Mouse (Mus musculus) embryo, embryonic 11.5 days (tissue): ENCODE measurements around the gene Rp9.
A peak's percentile ranks its signal among the peaks of the same experiment; 100 is the strongest.

Experiments
- DNase-seq: peaks from one replicate; pipeline ENCODE4 v3.0.0-alpha.2; 2012; ENCODE audit warnings: low read depth, low spot score

The Rp9 gene

DNA sequence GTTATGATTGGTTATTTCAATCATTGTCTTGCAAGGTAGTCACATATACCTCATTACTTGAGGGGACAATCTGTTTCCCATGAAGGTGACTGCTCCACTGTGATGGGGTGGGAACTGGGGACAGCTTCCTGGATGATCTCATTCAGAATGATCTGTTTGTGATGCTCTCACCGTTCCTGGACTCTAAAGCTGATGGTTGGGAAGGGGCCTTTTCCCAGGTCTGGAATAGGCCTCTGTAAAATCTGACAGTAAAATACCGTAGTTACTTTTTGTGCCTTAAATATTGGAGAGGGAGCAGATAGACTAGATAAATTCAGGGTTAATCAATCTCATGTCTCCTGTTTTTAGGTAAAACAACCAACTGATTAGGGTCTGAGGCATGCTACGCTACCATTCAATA is at the start of gene Rp9:
Rp9 (minus strand) TSS at position 101 of the 400 bp plus-strand sequence.
- no peak for DNase-seq

DNA sequence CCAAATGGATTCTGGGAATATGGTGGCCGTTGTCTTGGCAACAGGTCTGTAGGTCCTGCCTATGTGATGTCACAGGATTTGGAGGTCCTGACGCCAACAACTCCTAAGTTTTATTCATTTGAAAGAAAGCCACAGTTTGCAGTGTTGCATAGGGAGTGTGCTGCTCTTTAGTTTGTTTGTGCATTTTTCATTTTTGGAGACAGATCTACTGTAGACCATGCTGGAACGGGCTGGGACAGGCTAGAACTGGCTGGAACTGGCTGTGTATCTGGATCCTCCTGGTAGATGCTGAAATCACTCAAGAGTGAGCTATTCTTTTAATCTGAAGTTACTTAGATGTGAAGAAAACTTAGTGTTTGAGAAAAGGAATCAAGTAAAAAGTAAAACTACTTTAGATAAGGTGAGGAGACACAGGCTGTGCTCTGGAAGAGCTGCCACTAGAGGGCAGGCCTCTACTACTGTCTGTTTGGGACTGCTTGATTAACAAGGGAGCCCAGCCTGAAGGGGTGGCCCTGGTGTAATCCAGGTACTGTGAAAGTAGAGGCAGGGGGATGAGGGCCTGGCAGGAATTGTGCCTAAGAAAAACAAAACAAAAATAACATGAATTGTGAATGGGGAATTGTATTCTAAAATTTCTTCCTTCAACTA is 49.0 kb upstream of the Rp9 start:
- peak; percentile 26 for DNase-seq

DNA sequence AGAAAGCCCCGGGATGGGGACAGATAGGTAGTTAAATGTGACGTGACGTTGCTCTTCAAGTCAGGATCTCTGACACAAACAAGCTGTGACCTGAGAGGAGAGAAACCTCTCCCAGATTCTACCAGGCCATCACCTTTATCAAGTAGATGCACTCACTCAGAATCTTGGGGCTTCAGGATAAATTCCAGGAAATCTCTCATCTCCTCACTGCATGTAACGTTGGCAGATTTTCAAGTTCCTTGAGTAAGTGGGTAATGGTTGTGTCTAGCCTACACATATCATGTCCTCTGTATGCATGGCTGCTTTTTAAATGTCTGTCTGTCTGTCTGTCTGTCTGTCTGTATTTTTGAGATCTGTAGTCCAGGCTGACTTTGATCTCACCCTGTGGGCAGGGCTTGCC is 45.5 kb upstream of the Rp9 start:
- DNase-seq = no peak

DNA sequence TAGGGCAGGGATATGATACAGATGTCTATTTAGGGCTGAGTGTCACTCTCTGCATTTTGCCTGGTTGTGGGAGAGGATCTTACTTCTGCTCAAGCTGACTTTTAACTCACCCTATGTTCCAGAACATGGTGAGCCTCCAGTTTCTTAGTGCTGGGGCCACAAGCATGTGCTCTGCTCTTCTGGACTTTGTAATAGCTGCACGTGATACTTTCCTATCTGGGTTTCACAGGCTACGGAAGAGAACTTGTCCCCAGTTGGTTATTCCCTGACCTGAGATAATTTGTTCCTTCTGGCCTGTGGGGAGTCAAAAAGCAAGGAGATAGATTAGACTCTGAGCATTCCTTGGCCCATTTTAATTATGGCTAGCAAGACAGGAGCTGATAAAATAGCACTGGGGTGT is 36.0 kb upstream of the Rp9 start:
- DNase-seq = no peak

DNA sequence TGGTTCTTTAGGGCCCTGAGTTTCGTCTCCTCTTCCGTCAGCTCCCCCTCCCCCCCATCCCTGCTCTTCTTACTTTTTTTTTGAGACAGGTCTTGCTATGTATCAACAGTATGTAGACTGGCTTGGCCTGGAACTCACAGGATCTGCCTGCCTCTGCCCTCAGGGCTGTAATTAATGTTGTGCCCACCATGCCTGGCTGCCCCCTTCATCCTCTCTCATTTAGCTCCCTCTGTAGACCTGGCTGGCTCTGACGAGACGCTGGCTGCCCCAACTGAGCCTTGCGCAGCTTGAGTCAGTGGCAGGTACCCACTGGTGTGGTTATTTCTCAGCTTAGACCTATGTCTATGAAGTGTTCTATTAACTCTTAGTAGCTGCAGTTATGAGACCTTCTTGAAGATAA is 34.0 kb upstream of the Rp9 start:
- DNase-seq = no peak

DNA sequence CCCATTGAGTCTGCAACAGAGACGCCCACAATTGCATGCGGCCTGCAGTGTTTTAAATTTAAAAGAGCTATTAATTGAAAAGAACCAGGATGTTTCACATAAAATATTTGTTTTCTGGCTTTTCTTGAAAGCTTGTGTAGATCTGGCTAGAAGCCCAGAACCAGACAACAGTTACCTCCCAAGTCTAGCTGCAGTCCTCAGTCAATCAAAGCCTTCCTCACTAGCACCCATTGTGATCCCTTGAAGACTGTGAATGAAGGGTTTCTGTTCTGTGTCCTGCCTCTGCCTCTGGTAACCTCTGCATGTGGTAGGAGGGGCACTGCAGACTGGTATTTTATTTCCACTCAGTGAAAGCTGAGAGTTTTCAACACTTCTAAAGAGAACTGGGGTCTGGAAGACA is 33.4 kb upstream of the Rp9 start:
- DNase-seq = no peak

DNA sequence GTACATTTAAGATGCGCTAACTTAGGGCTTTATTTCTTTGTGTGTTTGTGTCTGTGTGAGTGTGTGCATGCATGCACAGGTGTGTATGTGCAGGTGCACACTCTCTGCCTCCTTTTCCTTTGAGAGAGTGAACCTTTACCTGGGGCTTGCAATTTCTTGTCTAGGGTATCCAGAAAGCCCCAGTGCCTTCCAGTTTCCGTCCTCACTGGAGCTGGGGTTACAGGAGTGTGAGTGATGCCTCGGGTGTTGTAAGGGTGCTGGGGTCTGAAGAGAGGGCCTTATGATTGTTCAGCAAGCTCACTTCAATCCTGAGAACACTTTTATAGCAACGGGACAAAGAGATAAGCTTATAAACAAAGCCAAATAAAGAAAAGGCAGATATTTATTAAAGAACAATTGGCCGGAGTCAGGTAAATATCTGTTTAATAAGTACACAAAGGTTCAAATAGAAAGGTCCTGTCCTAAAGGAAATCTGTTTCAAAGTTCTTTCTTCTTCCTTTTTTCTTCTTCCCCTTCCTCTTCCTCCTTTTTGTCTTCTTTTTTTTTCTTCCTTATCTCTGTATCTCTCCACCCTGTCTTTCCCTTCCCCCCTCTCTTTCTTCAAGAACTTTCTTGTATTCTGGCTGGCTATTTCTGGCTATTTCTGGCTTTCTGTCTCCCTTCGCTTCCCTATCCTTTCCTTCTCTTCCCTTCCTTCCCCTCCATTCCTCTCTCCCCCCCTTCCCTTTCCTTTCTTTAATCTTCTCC is 27.7 kb upstream of the Rp9 start:
- DNase-seq = no peak

DNA sequence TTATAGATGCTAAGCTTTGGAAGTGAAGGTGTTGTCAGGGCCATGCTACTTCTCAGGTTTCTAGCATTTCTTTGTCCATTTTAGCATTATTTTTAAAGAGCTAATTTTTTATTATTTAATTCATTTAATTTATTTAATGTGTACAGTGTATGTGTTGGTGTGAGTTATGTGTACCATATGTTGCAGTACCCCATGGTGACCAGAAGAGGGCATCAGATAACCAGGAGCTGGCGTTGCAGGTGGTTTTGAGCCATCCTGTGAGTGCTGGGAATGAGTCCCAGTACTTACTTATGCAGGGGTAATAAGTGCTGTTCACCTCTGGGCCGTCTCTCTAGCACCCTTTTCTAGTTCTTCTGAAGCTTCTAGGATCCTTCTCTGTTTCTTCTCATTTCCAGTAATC is 25.6 kb upstream of the Rp9 start:
- DNase-seq = no peak

DNA sequence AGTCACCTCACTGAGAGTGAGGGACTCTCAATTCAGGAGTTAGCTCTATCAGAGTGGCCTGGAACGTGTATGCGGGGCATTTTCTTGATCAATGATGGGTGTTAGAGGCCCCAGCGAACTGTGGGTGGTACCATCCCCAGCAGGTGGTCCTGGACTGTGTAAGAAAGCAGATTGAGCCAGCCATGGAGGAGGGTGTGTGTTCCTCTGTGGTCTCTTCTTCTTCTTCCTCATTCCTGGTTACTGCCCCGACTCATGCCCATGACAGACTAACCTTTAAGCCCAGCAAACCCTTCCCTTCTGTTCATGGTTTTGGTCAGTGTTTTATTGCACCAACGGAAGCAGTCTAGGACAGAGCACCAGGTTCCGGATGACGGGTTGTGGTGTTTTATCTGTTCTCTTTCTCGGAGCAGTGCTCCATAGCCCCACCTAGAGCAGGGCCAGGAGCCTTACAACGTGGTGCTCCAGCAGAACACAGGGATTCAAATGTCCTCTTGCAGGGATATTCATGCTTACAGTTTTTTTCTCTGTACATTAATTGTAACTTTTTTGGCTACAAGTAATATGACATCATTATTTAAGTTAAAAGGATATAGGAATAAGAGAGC is 24.8 kb upstream of the Rp9 start:
- no peak for DNase-seq

DNA sequence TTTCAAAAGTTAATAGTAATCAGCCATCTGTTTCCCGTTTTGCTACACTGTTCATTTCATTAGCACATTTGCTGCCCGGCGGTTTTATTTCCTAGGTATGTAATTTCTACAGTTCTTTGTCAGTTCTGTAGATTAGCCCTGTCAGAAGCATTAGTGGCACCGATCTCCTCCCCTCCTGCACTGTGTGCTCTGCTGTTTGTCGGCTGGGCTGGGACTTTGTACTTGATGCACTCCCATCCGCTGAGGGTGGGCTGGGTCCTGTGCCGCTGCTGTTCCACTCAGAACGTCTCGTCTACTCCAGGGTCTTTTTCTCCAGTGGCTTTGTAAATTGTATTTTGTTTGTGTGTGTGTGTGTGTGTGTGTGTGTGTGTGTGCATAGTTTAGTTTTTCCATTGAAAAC is 19.4 kb upstream of the Rp9 start:
- no peak for DNase-seq

DNA sequence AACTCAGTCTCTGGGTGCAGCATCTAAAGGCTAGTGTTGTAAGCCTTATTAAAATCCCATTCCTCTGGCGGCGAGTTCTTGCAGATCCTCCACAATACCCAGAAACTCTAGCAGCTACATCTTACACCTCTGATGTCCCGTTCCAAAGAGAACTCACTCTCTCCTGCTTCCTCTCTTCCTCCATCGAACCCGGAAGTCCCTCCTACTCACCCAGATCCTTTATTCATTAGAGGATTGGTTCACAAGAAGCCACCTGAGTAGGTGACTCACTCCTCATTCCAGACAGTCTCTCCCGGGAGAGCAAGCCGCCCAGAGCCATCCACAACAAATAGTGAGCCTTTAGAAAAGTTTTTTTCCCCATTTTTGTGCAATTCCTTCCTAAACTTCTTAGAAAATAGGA is 16.7 kb upstream of the Rp9 start:
- DNase-seq = no peak

DNA sequence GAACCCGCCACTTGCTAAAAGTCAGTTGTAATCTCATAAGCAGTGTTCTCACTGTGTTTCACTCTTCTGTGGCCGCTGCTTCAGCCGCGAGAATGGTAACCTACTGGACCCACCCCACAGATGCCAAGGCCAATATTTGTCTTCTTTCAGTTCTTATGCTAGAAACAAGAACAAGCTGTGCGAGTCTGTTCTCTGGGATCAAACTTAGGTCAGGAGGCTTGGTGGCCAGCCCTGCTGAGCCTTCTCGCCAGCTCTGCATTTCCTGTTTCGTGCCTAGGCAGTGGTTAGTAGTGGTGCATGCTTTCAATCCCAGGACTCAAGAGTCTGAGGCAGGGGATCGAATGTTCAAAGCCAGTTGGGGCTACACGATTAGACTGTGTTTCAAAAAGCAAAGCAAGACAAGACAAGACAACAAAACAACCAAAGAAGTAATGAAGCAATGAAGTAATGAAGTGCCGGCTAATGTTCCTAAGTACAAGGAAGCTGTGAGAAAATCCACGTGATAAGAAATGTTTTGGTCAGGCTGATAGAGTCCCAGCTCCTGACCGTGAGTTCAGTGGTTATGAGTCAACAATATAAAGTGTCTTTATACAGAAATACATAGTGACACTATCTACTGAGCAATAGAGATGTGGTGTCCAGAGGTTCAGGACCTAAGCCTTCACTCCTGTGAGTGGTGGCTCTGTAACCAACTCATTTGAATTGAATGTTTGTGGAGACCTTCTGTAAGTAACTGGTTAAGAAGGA is 15.2 kb upstream of the Rp9 start:
- DNase-seq = no peak

DNA sequence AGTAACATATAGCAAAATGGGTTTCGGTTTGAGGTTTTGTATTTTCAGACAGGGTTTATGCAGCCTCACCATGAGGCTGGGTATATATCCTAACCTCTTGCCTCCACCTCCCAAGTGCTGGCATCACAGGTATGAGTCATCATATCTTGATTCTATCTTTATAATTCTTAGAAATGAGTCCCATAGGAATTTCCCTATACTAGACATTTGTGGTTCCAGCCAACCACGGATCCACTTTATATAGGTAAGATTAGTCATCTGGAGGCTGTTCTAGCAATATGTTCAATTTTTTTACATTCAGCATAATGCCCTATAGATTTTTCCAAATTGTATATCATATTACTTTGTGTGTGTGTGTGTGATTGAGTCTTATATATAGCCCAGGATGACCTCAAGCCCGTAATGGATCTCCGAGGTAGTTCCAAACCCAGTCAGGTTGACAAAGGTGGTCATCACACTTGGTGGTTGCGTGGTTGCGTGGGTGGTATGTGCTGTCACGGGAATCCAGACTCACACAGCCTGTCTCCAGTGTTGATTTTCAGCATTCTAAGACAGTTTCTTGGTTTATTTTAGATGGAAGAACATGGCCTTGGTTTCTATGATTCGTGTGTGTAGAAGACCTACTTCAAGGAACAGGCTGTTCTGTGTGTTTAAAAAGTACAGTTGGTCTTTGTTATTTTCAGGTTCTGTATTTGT is 14.5 kb upstream of the Rp9 start:
- no peak for DNase-seq

DNA sequence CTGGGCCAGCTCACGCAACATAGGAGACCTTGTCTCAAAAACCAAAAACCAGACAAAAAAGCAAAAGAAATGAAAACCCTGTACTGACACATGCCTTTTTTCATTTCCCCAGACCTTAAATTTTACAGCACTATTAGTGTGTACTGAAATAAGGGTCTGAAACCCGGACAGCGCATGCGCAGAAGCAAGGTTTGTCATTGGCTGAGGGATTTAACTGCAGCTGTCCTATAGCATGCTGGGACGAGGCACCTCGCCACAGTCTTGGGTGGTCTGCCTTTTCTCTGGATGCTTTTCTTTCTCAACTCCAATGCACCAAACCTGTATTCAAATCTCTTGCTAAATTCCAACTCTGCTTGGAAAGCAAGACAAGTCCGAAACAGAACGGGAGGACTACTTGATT is 9.4 kb upstream of the Rp9 start:
- DNase-seq = no peak

DNA sequence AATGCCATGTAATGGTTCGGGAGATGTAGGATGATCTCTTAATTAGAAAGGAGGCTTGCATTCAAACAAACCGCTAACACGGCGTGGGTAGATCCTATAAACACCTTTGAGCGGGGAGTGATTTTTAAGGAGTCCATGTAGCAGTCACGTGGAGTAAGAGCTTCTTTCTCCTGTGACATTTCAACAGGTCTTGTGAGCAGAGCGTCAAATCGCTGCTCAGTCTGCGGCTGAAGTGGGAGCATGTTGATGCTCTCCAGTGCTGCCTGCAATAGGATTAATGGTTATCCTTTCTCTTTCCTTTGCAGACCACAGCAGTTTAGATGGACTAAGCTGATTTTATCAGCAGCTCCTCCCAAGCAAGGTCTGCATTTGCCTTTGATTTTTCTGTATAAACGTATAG is 6.7 kb upstream of the Rp9 start:
- no peak for DNase-seq

DNA sequence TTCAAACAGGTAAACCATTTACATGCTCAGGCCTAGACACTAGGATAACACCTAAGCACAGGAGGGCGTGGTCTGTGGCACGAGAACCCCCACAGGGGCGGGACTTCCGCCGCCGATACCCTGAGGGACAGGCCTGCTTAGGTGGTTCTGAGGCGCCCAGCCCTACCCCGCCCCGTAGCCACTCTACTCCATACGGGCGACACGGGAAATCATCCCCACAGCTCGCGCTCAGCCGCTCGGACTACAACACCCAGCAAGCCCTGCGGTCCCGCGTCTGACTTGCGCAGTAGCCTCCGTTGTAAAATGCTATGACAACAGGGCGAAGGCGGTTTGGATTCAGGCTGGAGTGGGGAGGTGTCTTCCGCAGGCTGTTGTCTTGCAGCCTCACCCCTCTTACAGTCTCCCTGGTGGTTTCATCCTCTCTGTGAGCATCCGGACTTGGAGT is 5.9 kb upstream of the Rp9 start, which contains the start of gene Bbs9:
Bbs9 (plus strand) TSS at position 292 of the 445 bp plus-strand sequence.
- peak; percentile 87 for DNase-seq

DNA sequence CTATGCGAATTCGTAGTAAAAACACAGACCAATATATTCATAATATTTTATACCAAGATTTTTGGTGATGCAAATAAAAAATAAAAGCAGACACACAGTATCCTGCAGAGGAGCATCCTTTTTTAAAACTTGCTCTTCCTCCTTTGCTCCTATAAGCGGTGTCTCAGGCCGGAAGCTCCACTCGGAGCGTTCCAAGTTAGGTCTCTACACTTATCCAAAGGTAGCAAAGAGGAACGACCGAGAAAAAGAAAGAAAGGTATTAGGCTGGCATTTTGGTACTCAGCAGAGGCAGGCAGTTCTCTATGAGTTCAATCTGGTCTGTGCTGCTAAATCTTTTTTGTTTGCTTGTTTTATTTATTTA is 664 bp downstream of the Rp9 start:
- DNase-seq = no peak

DNA sequence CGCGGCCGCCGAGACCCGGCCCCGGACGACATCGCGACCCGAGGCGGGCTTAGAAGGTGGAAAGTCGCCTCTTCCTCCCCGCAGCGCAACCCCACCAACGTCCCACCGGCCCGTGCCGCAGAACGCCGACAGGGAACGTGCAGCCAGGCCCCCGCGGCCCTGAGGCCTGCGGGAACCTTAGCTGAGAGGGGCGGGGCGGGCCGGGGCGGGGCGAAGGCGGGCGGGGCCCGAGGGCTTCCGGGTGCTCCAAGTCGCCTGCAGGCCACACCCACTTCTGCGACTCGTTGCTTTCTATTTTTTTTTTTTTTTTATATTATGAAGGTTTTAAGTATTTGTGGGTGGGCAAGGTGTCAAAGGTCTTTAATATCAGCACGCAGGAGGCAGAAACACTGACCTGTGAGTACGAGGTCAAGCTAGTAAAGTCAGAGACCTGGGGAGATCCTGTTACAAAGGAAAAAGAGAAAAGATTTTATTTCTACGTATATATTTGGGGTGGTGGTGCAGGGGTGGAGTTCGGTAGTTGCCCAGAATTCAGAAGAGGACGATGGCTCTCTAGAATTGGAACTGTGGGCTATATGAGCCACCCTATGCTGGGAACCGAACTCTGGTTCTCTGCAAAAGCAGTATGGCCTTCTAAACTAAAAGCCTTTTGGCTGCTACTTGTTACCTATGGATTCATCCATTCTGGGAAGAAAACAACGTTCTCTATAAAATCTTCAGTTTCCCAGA is 1.2 kb downstream of the Rp9 start:
- DNase-seq = peak; percentile 73

DNA sequence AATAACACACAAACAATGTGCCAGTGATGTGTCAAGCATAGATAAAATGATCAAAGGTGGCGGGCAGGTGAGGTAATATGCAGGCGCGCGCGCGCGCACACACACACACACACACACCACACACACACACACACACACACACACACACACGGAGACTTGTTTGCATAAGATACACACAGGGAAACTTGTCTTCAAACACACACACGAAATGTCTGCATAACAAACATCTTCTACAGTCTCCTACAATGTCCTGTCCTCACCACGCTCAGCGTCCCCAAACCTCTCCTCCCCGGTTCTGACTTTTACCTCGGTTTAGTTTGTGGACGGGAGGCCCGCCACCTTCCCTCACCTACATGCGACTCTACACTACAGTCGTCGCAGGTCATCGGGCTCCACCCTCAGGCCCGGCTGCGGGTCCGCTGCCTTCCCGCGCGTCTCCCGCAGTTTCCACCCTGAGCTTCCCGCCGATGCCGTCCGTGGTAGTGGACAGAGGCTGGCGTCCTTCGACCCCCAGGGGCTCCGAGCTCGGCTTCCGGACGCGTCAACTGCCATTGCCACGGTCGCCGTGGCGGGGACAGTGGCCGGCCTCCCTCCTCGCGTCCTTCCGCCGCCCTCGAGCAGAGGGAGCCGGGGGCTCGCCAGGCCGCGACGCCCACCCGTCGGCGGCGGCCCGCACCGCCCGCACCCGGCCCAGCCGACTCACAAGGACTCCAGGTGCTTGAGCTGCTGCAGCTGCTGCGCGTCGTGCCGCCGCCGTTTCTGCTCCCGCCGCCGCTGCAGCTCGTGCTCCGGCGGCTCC is 2.0 kb downstream of the Rp9 start:
- peak; percentile 19 for DNase-seq

DNA sequence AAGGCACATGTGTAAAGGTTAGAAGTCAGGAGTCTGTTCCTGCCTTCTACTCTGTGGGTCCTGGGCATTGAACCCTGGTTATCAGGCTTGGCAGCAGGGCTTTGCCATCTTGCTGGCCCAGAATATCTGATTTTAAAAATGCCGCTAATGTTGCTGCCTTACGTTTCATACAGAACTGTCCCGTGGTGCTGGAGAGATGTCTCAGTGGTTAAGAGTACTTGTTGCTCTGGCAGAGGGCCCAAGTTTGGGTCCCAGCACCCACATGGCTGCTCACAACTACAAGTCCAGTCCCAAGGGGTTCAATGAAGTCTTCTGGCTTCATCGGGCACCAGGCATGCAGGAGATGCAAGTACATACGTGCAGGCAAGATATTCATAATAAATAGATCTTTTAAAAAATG is 3.3 kb downstream of the Rp9 start:
- DNase-seq = no peak
